Mouse (Mus musculus): Measurements from ENCODE around the gene Ildr1. TPM values are rescaled to one million over a fixed set of nuclear protein-coding genes. Genes with fewer than 3 reads are reported as not detected.

Ildr1 gene
- polyA plus RNA-seq (2014; fragmentation: Nextera tagmentation; extraction: Ambion mirVana): 0.05 TPM in 1 of 2 replicates, not detected in the other

GRCm38 (mm10) chr16:36693818-36694413, at the start of gene Ildr1:
Gene Ildr1 (plus strand): TSS chr16:36693978.
- Histone ChIP-seq H3K9ac (ENCODE audit: low read depth, low read length) (no peak within 1 kb of the TSS), H3K36me3 (ENCODE audit: control insufficient read depth, insufficient read depth, low read length) (no peaks in the 10 kb centered on the region), H3K9me3 (ENCODE audit: control insufficient read depth, low read length) (no peaks in the 10 kb centered on the region), H3K4me1 (replicated peaks; ENCODE audit: control insufficient read depth, insufficient read depth, low read length) (no peaks in the 10 kb centered on the region), H3K4me3 (ENCODE audit: low read depth, low read length) (peak within 1 kb of the TSS; percentile 35), H3K27ac (ENCODE audit: low read depth, low read length) (no peak within 1 kb of the TSS), H3K4me2 (peak within 1 kb of the TSS; percentile 65), H3K27me3 (replicated peaks; ENCODE audit: control insufficient read depth, insufficient read depth, low read length) (peaks cover 29% of the 10 kb centered on the region)
- ATAC-seq (replicated peaks; ENCODE audit: low FRiP score): no peak; the same call in 1 of the 2 replicates
- 4% methylated on average over 39 of the region's 40 CpGs for WGBS
- DNase-seq (ENCODE audit: low spot score): no peak

- no peak overlapping the region for H3K4me2 ChIP-seq
- H3K4me3 ChIP-seq (ENCODE audit: low read depth, low read length): no peak overlapping the region
- no peaks in the 10 kb centered on the region for H3K36me3 ChIP-seq (ENCODE audit: control insufficient read depth, insufficient read depth, low read length)
- no peaks in the 10 kb centered on the region for H3K27me3 ChIP-seq (replicated peaks; ENCODE audit: control insufficient read depth, insufficient read depth, low read length)
- DNase-seq (ENCODE audit: low spot score) (no peak), ATAC-seq (replicated peaks; ENCODE audit: low FRiP score) (no peak)
- H3K4me1 ChIP-seq (replicated peaks; ENCODE audit: control insufficient read depth, insufficient read depth, low read length): no peaks in the 10 kb centered on the region
- 73% methylated on average over 6 of the region's 6 CpGs for WGBS
- no peaks in the 10 kb centered on the region for H3K9me3 ChIP-seq (ENCODE audit: control insufficient read depth, low read length)
- H3K27ac ChIP-seq (ENCODE audit: low read depth, low read length): no peak overlapping the region
- H3K9ac ChIP-seq (ENCODE audit: low read depth, low read length): no peak overlapping the region
Observed at GRCm38 (mm10) chr16:36645124-36645523, 48.7 kb upstream of the Ildr1 start.

- Histone ChIP-seq H3K27ac (ENCODE audit: low read depth, low read length) (no peak overlapping the region), H3K4me2 (no peak overlapping the region), H3K4me1 (replicated peaks; ENCODE audit: control insufficient read depth, insufficient read depth, low read length) (no peaks in the 10 kb centered on the region), H3K4me3 (ENCODE audit: low read depth, low read length) (no peak overlapping the region), H3K27me3 (replicated peaks; ENCODE audit: control insufficient read depth, insufficient read depth, low read length) (no peaks in the 10 kb centered on the region), H3K36me3 (ENCODE audit: control insufficient read depth, insufficient read depth, low read length) (no peaks in the 10 kb centered on the region), H3K9ac (ENCODE audit: low read depth, low read length) (no peak overlapping the region), H3K9me3 (ENCODE audit: control insufficient read depth, low read length) (no peaks in the 10 kb centered on the region)
- 68% methylated on average over 3 of the region's 3 CpGs for WGBS
- DNase-seq (ENCODE audit: low spot score) (no peak), ATAC-seq (replicated peaks; ENCODE audit: low FRiP score) (no peak)
Observed at GRCm38 (mm10) chr16:36649304-36649703, 44.5 kb upstream of the Ildr1 start.

- H3K4me1 ChIP-seq (replicated peaks; ENCODE audit: control insufficient read depth, insufficient read depth, low read length): no peaks in the 10 kb centered on the region
- no peak overlapping the region for H3K4me2 ChIP-seq
- H3K27me3 ChIP-seq (replicated peaks; ENCODE audit: control insufficient read depth, insufficient read depth, low read length): no peaks in the 10 kb centered on the region
- ATAC-seq (replicated peaks; ENCODE audit: low FRiP score): no peak
- no peak overlapping the region for H3K27ac ChIP-seq (ENCODE audit: low read depth, low read length)
- H3K9me3 ChIP-seq (ENCODE audit: control insufficient read depth, low read length): no peaks in the 10 kb centered on the region
- DNase-seq (ENCODE audit: low spot score): no peak
- no peak overlapping the region for H3K4me3 ChIP-seq (ENCODE audit: low read depth, low read length)
- H3K9ac ChIP-seq (ENCODE audit: low read depth, low read length): no peak overlapping the region
- H3K36me3 ChIP-seq (ENCODE audit: control insufficient read depth, insufficient read depth, low read length): no peaks in the 10 kb centered on the region
- 83% methylated on average over 4 of the region's 4 CpGs for WGBS
Observed at GRCm38 (mm10) chr16:36650511-36650910, 43.3 kb upstream of the Ildr1 start.

- Histone ChIP-seq H3K4me1 (replicated peaks; ENCODE audit: control insufficient read depth, insufficient read depth, low read length) (no peaks in the 10 kb centered on the region), H3K9me3 (ENCODE audit: control insufficient read depth, low read length) (no peaks in the 10 kb centered on the region), H3K4me2 (no peak overlapping the region), H3K4me3 (ENCODE audit: low read depth, low read length) (no peak overlapping the region), H3K9ac (ENCODE audit: low read depth, low read length) (no peak overlapping the region), H3K36me3 (ENCODE audit: control insufficient read depth, insufficient read depth, low read length) (no peaks in the 10 kb centered on the region), H3K27me3 (replicated peaks; ENCODE audit: control insufficient read depth, insufficient read depth, low read length) (no peaks in the 10 kb centered on the region), H3K27ac (ENCODE audit: low read depth, low read length) (no peak overlapping the region)
- no peak for DNase-seq (ENCODE audit: low spot score)
- ATAC-seq (replicated peaks; ENCODE audit: low FRiP score): no peak
- WGBS: 72% methylated on average over 6 of the region's 6 CpGs
Observed at GRCm38 (mm10) chr16:36651174-36651766, 42.5 kb upstream of the Ildr1 start.

GRCm38 (mm10) chr16:36655199-36655598, 38.6 kb upstream of the Ildr1 start:
- Histone ChIP-seq H3K27ac (ENCODE audit: low read depth, low read length) (no peak overlapping the region), H3K36me3 (ENCODE audit: control insufficient read depth, insufficient read depth, low read length) (no peaks in the 10 kb centered on the region), H3K27me3 (replicated peaks; ENCODE audit: control insufficient read depth, insufficient read depth, low read length) (no peaks in the 10 kb centered on the region), H3K9ac (ENCODE audit: low read depth, low read length) (no peak overlapping the region), H3K4me3 (ENCODE audit: low read depth, low read length) (no peak overlapping the region), H3K4me2 (no peak overlapping the region), H3K4me1 (replicated peaks; ENCODE audit: control insufficient read depth, insufficient read depth, low read length) (no peaks in the 10 kb centered on the region), H3K9me3 (ENCODE audit: control insufficient read depth, low read length) (no peaks in the 10 kb centered on the region)
- DNase-seq (ENCODE audit: low spot score) (no peak), ATAC-seq (replicated peaks; ENCODE audit: low FRiP score) (no peak)
- WGBS: 91% methylated on average over 1 of the region's 1 CpGs

GRCm38 (mm10) chr16:36655910-36656309, 37.9 kb upstream of the Ildr1 start:
- no peaks in the 10 kb centered on the region for H3K9me3 ChIP-seq (ENCODE audit: control insufficient read depth, low read length)
- H3K36me3 ChIP-seq (ENCODE audit: control insufficient read depth, insufficient read depth, low read length): no peaks in the 10 kb centered on the region
- H3K27me3 ChIP-seq (replicated peaks; ENCODE audit: control insufficient read depth, insufficient read depth, low read length): no peaks in the 10 kb centered on the region
- no peak for DNase-seq (ENCODE audit: low spot score)
- no peak overlapping the region for H3K4me2 ChIP-seq
- no peak overlapping the region for H3K27ac ChIP-seq (ENCODE audit: low read depth, low read length)
- H3K9ac ChIP-seq (ENCODE audit: low read depth, low read length): no peak overlapping the region
- H3K4me3 ChIP-seq (ENCODE audit: low read depth, low read length): no peak overlapping the region
- WGBS: 76% methylated on average over 4 of the region's 4 CpGs
- no peaks in the 10 kb centered on the region for H3K4me1 ChIP-seq (replicated peaks; ENCODE audit: control insufficient read depth, insufficient read depth, low read length)
- no peak for ATAC-seq (replicated peaks; ENCODE audit: low FRiP score)

GRCm38 (mm10) chr16:36661330-36661729, 32.4 kb upstream of the Ildr1 start:
- Histone ChIP-seq H3K36me3 (ENCODE audit: control insufficient read depth, insufficient read depth, low read length) (no peaks in the 10 kb centered on the region), H3K27ac (ENCODE audit: low read depth, low read length) (no peak overlapping the region), H3K4me1 (replicated peaks; ENCODE audit: control insufficient read depth, insufficient read depth, low read length) (no peaks in the 10 kb centered on the region), H3K9ac (ENCODE audit: low read depth, low read length) (no peak overlapping the region), H3K4me3 (ENCODE audit: low read depth, low read length) (no peak overlapping the region), H3K9me3 (ENCODE audit: control insufficient read depth, low read length) (no peaks in the 10 kb centered on the region), H3K4me2 (no peak overlapping the region), H3K27me3 (replicated peaks; ENCODE audit: control insufficient read depth, insufficient read depth, low read length) (no peaks in the 10 kb centered on the region)
- ATAC-seq (replicated peaks; ENCODE audit: low FRiP score) (no peak), DNase-seq (ENCODE audit: low spot score) (no peak)
- WGBS: 85% methylated on average over 10 of the region's 10 CpGs

GRCm38 (mm10) chr16:36663484-36663883, 30.3 kb upstream of the Ildr1 start:
- H3K4me2 ChIP-seq: no peak overlapping the region
- H3K4me1 ChIP-seq (replicated peaks; ENCODE audit: control insufficient read depth, insufficient read depth, low read length): no peaks in the 10 kb centered on the region
- DNase-seq (ENCODE audit: low spot score): no peak
- no peak overlapping the region for H3K9ac ChIP-seq (ENCODE audit: low read depth, low read length)
- H3K36me3 ChIP-seq (ENCODE audit: control insufficient read depth, insufficient read depth, low read length): no peaks in the 10 kb centered on the region
- no peak for ATAC-seq (replicated peaks; ENCODE audit: low FRiP score)
- H3K4me3 ChIP-seq (ENCODE audit: low read depth, low read length): no peak overlapping the region
- H3K27ac ChIP-seq (ENCODE audit: low read depth, low read length): no peak overlapping the region
- H3K27me3 ChIP-seq (replicated peaks; ENCODE audit: control insufficient read depth, insufficient read depth, low read length): no peaks in the 10 kb centered on the region
- no peaks in the 10 kb centered on the region for H3K9me3 ChIP-seq (ENCODE audit: control insufficient read depth, low read length)
- 74% methylated on average over 5 of the region's 5 CpGs for WGBS

Measured in liver, embryonic 11.5 days (tissue).